Mouse (Mus musculus) lung, embryonic 15.5 days (tissue): ENCODE results near the gene Fbln1. TPM values are rescaled to one million over a fixed set of nuclear protein-coding genes. Genes with fewer than 3 reads are reported as not detected.

Experiments
- ATAC-seq: fragments of 200-750 bp; cut with Nextera tagmentation; 2 replicates; pipeline ENCODE4 v1.8.0; 2017; ENCODE audit warnings: moderate number of reproducible peaks, borderline replicate concordance; ENCODE audit not compliant: low FRiP score, low TSS enrichment; ENCODE audit errors: extremely low read depth
- H3K27ac ChIP-seq: fragments of 300-500 bp; sonication (generic); 2 replicates; pipeline ENCODE4 v1.5.1; 2015; ENCODE audit warnings: moderate library complexity, mild to moderate bottlenecking, inconsistent platforms
- H3K27me3 ChIP-seq: fragments of 300-500 bp; sonication (generic); 2 replicates; pipeline ENCODE4 v1.6.1; 2015; ENCODE audit warnings: inconsistent platforms
- H3K36me3 ChIP-seq: fragments of 300-500 bp; sonication (generic); 2 replicates; pipeline ENCODE4 v1.6.1; 2015; ENCODE audit warnings: inconsistent platforms
- H3K4me1 ChIP-seq: fragments of 300-500 bp; sonication (generic); 2 replicates; pipeline ENCODE4 v1.6.1; 2015; ENCODE audit warnings: inconsistent platforms
- H3K4me2 ChIP-seq: fragments of 300-500 bp; sonication (generic); 2 replicates; pipeline ENCODE4 v1.6.1; 2015; ENCODE audit warnings: inconsistent platforms, mild to moderate bottlenecking, moderate library complexity
- H3K4me3 ChIP-seq: fragments of 300-500 bp; sonication (generic); 2 replicates; pipeline ENCODE4 v1.5.1; 2015; ENCODE audit warnings: mild to moderate bottlenecking, inconsistent platforms
- H3K9ac ChIP-seq: fragments of 300-500 bp; sonication (generic); 2 replicates; pipeline ENCODE4 v1.6.1; 2015; ENCODE audit warnings: inconsistent platforms
- H3K9me3 ChIP-seq: fragments of 300-500 bp; sonication (generic); 2 replicates; pipeline ENCODE4 v1.6.1; 2016; ENCODE audit warnings: inconsistent platforms
- WGBS: fragments of 180-500 bp; shearing (Covaris S2); methylation state at CpG from one replicate; pipeline ENCODE4 v1.1.7; 2015; 5-methylcytosine and 5-hydroxymethylcytosine counted together
- polyA plus RNA-seq: library from polyadenylated mRNA; unstranded; fragments of >200 nt; fragmentation: Nextera tagmentation; extraction: Ambion mirVana; gene quantifications from 2 replicates; pipeline ENCODE4 v1.2.1, GENCODE M21; 2015

The Fbln1 gene
- polyA plus RNA-seq, 1 experiment from 2014 or later = 248 TPM

DNA sequence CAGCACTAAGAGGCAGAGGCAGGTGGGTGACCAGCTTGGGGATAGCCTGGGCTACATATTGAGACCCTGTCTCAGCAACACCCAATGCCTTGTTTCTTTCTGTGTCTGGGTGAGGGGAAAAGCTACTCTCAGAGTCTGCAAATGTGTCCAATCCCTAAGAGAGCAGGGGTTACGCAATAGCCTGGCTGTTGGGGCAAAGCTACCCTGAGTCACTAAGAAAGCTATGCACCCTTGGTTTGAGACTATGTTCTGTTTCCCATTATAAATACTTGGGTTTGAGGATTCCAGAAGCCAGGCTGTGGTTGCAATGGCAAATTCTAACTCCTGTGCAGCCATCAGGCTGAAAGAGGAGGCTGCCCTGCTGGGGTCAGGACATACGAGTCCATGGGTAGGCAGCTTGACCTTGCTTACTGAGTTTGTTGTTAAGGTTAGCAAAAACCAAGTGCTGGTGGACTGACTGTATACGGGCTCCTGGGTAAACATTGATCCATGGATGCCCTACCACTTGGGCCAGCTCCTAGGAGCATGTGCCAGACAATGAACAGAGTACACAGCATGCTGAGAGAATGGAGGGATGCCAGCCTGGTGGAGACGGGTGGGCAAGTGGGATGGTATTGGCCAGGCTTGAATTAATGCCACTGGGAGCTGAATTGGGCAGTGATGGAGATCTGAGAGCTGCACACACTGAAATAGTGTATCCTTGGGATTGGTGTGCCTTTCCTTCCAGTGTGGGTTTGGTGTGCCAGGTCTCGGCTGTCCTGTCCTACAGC, 39.7 kb downstream of the Fbln1 start:
- peaks cover 64% of the 10 kb centered on the region for H3K36me3 ChIP-seq
- H3K9ac ChIP-seq = no peak overlapping the region
- H3K4me3 ChIP-seq = no peak overlapping the region
- H3K9me3 ChIP-seq = no peaks in the 10 kb centered on the region
- no peak overlapping the region for H3K4me2 ChIP-seq
- H3K27me3 ChIP-seq = no peaks in the 10 kb centered on the region
- ATAC-seq = no peak
- no peaks in the 10 kb centered on the region for H3K4me1 ChIP-seq
- 85% methylated on average over 5 of the region's 5 CpGs for WGBS
- no peak overlapping the region for H3K27ac ChIP-seq

DNA sequence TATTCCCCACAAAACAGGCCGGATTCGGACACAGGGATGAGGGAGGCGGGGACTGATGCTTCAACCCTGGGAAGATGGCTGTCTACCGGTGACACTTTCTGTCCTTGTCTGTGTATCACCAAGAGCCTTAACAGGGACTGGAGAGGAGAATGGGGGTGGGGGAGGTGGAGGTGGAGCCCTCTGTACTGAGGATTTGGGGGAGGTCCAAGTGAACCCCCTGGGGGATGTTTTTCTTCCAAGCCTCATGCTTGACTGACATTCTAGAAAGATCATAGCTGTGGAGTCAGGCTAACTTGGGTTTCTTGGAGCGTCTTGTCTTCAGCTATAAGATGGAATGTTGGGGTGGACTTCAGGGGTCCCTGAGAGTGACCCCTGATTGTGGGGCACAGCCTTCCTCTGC, 40.3 kb downstream of the Fbln1 start:
- H3K9ac ChIP-seq = no peak overlapping the region
- H3K27ac ChIP-seq = no peak overlapping the region
- H3K36me3 ChIP-seq = peaks cover 65% of the 10 kb centered on the region
- no peaks in the 10 kb centered on the region for H3K4me1 ChIP-seq
- H3K27me3 ChIP-seq = no peaks in the 10 kb centered on the region
- H3K4me2 ChIP-seq = no peak overlapping the region
- no peak for ATAC-seq
- no peak overlapping the region for H3K4me3 ChIP-seq
- 89% methylated on average over 5 of the region's 5 CpGs for WGBS
- H3K9me3 ChIP-seq = no peaks in the 10 kb centered on the region

DNA sequence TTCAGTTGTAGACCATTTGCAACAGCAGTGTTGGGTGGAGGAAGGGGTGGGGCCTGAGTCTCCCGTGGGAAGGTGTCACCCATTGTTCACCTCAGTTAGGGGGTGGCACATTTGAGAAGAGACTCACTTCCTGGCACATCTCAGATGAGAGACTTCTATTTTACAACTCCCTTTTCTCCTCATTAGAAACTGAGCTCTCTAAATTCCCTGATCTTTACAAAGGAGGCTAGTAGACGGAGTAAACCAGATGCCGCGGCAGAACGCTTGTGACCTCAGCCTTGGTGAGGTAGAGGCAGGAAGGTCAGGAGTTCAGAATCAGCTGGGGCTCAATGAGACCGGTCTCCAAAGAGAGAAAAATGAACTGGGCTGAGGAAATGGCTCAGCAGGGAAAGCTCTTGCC, 41.2 kb downstream of the Fbln1 start:
- no peak for ATAC-seq
- H3K27ac ChIP-seq = no peak overlapping the region
- H3K4me3 ChIP-seq = no peak overlapping the region
- H3K4me1 ChIP-seq = no peaks in the 10 kb centered on the region
- no peaks in the 10 kb centered on the region for H3K9me3 ChIP-seq
- H3K4me2 ChIP-seq = no peak overlapping the region
- H3K27me3 ChIP-seq = no peaks in the 10 kb centered on the region
- no peak overlapping the region for H3K9ac ChIP-seq
- peaks cover 65% of the 10 kb centered on the region for H3K36me3 ChIP-seq
- WGBS = 50% methylated on average over 6 of the region's 6 CpGs

DNA sequence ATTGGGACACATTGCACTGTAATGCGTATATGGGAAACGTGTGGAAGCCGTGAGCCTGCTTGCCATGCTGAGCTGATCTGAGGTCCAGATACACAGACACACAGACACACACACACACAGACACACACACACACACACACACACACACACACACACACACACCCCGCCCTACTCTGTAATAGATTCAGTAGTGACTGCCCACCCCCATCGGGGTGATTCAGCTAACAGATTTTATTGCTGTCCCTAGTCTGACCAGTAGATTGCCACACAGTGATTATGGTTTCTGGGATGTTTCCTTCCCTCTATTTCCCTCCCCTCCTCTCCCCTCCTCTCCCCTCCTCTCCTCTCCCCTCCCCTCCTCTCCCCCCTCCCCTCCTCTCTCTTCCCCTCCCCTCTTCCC, 42.6 kb downstream of the Fbln1 start:
- H3K27me3 ChIP-seq = no peaks in the 10 kb centered on the region
- no peak overlapping the region for H3K9ac ChIP-seq
- no peak for ATAC-seq
- H3K4me3 ChIP-seq = no peak overlapping the region
- H3K4me1 ChIP-seq = no peaks in the 10 kb centered on the region
- H3K36me3 ChIP-seq = peaks cover 70% of the 10 kb centered on the region
- 85% methylated on average over 5 of the region's 5 CpGs for WGBS
- H3K4me2 ChIP-seq = no peak overlapping the region
- H3K27ac ChIP-seq = no peak overlapping the region
- H3K9me3 ChIP-seq = no peaks in the 10 kb centered on the region

DNA sequence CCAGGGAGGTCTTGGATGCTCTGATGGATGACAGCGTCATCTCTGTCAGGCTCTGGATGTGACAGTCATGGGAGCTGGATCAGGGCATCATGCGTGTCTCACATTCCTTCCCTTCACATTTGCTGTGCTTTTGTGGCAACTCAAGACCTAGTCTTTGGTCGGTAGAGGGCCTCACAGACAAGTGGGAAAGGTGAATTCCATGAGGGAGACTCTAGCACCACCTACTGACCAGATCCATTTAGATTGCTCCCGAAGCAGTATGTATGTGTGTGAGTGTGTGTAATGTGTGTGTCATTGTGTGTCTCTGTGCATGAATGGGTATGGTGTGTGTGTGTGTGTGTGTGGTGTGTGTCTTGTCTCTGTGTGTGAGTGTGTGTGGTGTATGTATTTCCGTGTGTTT, 43.5 kb downstream of the Fbln1 start:
- 51% methylated on average over 5 of the region's 5 CpGs for WGBS
- Histone ChIP-seq H3K4me1 (no peaks in the 10 kb centered on the region), H3K9me3 (no peaks in the 10 kb centered on the region), H3K27me3 (no peaks in the 10 kb centered on the region), H3K27ac (no peak overlapping the region), H3K4me3 (no peak overlapping the region), H3K36me3 (peaks cover 65% of the 10 kb centered on the region), H3K9ac (no peak overlapping the region), H3K4me2 (no peak overlapping the region)
- no peak for ATAC-seq

DNA sequence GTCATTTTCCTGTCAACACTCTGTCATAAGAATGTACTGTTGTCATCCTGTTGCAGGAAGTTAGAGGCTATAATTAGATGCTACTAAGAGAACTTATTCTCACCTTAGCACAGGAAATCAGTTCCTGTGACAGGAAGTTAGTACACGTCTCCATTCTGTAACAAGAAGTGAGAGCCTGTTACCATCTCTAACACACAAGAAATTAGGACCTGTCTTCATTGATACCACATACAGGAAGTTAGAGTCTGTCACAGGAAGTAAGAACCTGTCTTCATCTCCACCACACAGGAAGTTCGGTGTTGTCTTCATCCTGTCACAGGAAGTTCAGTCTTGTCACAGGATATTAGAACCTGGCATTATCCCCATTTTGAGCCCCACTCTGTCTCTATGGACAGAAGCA, 44.7 kb downstream of the Fbln1 start:
- Histone ChIP-seq H3K4me1 (no peaks in the 10 kb centered on the region), H3K4me2 (no peak overlapping the region), H3K9ac (no peak overlapping the region), H3K9me3 (no peaks in the 10 kb centered on the region), H3K36me3 (peaks cover 64% of the 10 kb centered on the region), H3K27me3 (no peaks in the 10 kb centered on the region), H3K27ac (no peak overlapping the region), H3K4me3 (no peak overlapping the region)
- WGBS = 76% methylated on average over 2 of the region's 2 CpGs
- no peak for ATAC-seq

DNA sequence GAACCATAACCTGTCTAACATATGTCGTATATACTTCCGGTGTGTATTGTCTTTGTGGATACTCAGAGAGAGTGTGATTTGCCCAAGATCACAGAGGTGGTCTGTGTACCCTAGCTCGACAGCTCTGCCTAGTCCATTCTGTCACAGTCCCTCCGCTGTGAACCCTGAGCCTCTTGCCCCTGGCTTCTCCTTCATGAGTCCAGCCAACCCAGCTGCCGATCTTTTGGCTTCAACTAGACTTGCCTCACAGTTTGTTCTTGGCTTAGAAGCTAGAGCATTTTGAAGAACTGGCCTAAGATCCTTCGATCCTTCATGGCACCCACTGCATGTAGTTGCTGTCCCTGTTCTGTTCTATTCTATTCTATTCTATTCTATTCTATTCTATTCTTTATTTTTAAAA, 46.7 kb downstream of the Fbln1 start:
- peaks cover 49% of the 10 kb centered on the region for H3K36me3 ChIP-seq
- H3K4me3 ChIP-seq = no peak overlapping the region
- no peak overlapping the region for H3K9ac ChIP-seq
- WGBS = 86% methylated on average over 6 of the region's 6 CpGs
- no peak overlapping the region for H3K4me2 ChIP-seq
- no peaks in the 10 kb centered on the region for H3K27me3 ChIP-seq
- H3K27ac ChIP-seq = no peak overlapping the region
- H3K4me1 ChIP-seq = no peaks in the 10 kb centered on the region
- ATAC-seq = no peak
- H3K9me3 ChIP-seq = no peaks in the 10 kb centered on the region

DNA sequence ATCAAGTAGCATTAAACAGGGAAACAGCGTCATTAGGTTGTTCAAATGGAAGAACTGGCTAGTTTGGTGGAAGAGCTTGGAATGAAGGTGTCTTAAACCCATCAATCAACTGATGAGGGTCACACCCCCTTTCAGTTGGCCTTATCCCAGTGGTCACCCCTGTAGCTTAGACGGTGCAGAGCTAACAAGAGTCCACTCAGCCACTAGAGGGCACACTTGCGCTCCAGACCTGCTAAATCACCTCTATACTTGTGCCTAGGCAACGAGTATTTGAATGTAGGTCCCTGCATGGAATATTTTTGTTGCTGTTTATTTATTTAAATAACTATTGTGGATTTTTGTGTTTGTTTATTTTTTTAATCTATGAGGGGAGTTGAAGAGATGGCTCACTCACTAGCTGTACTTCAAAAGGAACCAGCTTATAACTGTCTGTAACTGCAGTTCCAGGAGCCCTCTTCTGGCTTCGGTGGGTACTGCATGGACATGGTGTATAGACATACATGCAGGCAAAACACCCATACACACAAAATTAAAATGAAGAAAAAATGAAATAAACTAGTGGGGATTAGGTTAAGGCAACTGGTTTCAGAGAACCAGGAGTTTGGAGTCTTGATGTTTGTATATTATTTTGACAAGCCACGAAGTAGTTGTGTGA, 52.2 kb downstream of the Fbln1 start:
- Histone ChIP-seq H3K9ac (no peak overlapping the region), H3K4me3 (no peak overlapping the region), H3K4me1 (no peaks in the 10 kb centered on the region), H3K4me2 (no peak overlapping the region), H3K36me3 (peaks cover 39% of the 10 kb centered on the region), H3K9me3 (0 out of 2 replicates have a peak, but pooled peaks cover 6% of the 10 kb centered on the region), H3K27me3 (no peaks in the 10 kb centered on the region), H3K27ac (no peak overlapping the region)
- ATAC-seq = no peak
- whole genome bisulfite sequencing = 70% methylated on average over 6 of the region's 6 CpGs

DNA sequence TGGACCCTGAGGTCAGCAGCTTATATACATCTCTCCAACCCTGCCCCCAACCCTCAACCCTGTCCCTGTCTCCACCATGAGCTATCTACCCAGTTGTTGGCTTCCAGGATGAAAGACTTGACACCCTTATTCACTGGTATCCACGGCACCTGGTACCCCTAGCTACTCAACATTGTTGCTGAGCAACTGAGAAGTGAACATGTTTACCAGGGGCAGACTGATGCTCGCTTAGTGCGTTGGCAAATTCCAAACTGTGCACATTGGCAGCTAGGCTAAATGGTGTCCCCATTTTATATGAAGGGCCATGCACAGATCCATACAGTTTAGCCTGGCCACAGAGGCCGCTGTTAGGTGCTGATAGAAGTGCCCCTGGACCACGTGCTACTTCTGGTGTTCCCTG, 57.1 kb downstream of the Fbln1 start:
- Histone ChIP-seq H3K27me3 (no peaks in the 10 kb centered on the region), H3K36me3 (peaks cover 29% of the 10 kb centered on the region), H3K27ac (no peak overlapping the region), H3K4me3 (no peak overlapping the region), H3K4me2 (no peak overlapping the region), H3K9ac (no peak overlapping the region), H3K4me1 (0 out of 2 replicates have a peak, but pooled peaks cover 1% of the 10 kb centered on the region), H3K9me3 (0 out of 2 replicates have a peak, but pooled peaks cover 6% of the 10 kb centered on the region)
- ATAC-seq = no peak
- 73% methylated on average over 5 of the region's 5 CpGs for WGBS

DNA sequence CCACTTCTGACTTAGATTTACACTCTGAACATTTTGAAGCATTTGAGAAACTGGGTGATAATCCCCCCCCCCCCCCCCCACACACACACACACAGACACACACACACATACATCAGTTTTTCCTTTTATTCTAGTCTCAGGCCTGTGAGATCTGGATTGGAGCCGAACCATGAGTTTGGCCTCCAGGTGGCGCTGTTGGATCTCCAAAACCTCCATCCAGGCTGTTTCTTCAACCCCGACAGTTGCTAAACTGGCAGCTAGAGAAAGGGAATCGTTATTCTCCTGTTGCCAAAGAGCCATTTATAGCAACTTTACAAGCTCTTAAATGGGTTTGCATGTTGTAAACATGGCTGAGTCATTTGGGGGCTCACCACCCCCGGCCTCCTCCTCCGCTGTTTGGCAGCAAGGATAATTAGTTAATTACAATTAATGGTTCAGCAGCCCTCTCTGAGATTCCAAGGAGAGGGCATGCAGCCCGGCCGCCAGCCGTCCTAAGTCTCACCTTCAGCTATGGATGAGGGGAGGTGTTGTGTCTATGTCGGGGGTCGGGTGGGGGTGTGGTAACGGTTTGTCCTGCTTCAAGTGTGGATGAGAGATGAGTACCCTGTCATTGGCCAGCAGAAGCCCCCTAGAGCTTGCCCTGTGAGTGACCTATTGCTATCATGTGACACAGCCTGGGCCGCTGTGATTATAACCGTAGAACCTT, 61.1 kb downstream of the Fbln1 start:
- 0 out of 2 replicates have a peak, but pooled peaks have one; percentile 2 for ATAC-seq
- WGBS = 38% methylated on average over 14 of the region's 14 CpGs
- Histone ChIP-seq H3K27ac (no peak overlapping the region; the same call in 1 of the 2 replicates), H3K4me1 (peaks cover 16% of the 10 kb centered on the region), H3K9me3 (no peaks in the 10 kb centered on the region), H3K36me3 (peaks cover 12% of the 10 kb centered on the region), H3K4me2 (no peak overlapping the region), H3K4me3 (no peak overlapping the region), H3K9ac (no peak overlapping the region), H3K27me3 (no peaks in the 10 kb centered on the region)

DNA sequence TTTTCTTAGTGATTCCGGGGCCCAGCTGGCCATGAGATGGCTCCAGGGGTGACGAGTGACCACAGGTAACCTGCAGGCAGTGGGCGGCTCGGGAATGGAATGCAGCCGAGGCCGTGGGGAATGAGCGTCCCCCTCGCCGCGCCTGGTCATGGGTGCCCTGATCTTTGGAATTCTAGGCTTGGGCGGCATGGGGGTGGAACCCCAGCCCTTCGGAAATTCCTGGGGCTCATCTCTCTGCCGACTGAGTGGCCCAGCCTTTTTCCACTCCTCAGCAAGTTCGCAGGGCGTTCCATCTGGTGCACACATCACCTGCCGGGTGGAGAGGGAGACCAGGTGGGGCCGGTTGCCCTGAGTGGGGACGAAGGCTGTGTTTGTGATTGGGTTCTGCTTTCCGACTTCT, 62.1 kb downstream of the Fbln1 start:
- peaks cover 25% of the 10 kb centered on the region for H3K4me1 ChIP-seq
- no peaks in the 10 kb centered on the region for H3K9me3 ChIP-seq
- WGBS = 70% methylated on average over 19 of the region's 19 CpGs
- peaks cover 12% of the 10 kb centered on the region for H3K36me3 ChIP-seq
- H3K4me3 ChIP-seq = no peak overlapping the region
- no peak overlapping the region for H3K4me2 ChIP-seq
- no peak for ATAC-seq
- H3K27ac ChIP-seq = no peak overlapping the region
- H3K9ac ChIP-seq = no peak overlapping the region
- no peaks in the 10 kb centered on the region for H3K27me3 ChIP-seq

DNA sequence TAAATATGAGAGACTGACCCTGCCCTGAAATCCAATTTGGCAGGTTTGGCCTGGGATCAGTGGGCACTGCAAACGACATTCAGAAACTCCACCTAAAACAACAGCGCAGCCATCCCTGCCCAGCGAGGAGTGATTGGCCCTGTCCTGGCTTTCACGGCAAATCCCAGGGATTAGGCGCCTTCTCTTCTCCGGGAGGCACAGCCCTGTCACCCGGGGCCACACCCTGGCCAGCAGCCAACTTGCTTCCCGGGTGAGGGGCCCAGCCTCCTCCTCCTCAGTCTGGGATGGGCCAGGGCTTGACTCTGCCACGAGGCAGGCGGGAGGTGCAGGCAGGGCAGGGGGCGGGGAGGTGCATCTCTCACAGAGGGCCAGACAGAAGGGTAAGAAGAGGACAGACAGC, 67.2 kb downstream of the Fbln1 start:
- Histone ChIP-seq H3K4me3 (no peak overlapping the region), H3K4me1 (peaks cover 26% of the 10 kb centered on the region), H3K9me3 (no peaks in the 10 kb centered on the region), H3K9ac (no peak overlapping the region), H3K27me3 (no peaks in the 10 kb centered on the region), H3K27ac (no peak overlapping the region), H3K36me3 (no peaks in the 10 kb centered on the region), H3K4me2 (no peak overlapping the region)
- WGBS = 23% methylated on average over 11 of the region's 11 CpGs
- no peak for ATAC-seq
